Mouse (Mus musculus) right cerebral cortex, adult 18-20 months (tissue): ENCODE data around the gene Miga1.
"Not testable (repeated sequence)": the region's sequence is repeated elsewhere in the genome, so short reads cannot be mapped to it uniquely, and the experiment has no call there.

Experiments used
- DNase-seq: peaks from one replicate; pipeline ENCODE4 v3.0.0; 2022; ENCODE audit warnings: mixed read lengths

Gene Miga1

GRCm38 (mm10) chr3:152321765-152322547 lies 18.3 kb downstream of the Miga1 start:
- DNase-seq: no peak

- DNase-seq: no peak
Measured at GRCm38 (mm10) chr3:152320972-152321645, 19.1 kb downstream of the Miga1 start.

- not testable (repeated sequence) for DNase-seq
Measured at GRCm38 (mm10) chr3:152316447-152317173, 23.6 kb downstream of the Miga1 start.

GRCm38 (mm10) chr3:152315613-152316012 lies 24.6 kb downstream of the Miga1 start:
- peak; percentile 72 for DNase-seq

DNA sequence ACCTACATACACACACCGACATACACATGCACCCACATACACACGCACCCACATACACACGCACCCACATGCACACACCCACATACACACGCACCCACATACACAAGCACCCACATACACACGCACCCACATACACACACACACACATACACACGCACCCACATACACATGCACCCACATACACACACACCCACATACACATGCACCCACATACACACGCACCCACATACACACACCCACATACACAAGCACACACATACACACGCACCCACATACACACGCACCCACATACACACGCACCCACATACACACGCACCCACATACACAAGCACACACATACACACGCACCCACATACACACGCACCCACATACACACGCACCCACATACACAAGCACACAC lies 25.5 kb downstream of the Miga1 start:
- not testable (repeated sequence) for DNase-seq

DNA sequence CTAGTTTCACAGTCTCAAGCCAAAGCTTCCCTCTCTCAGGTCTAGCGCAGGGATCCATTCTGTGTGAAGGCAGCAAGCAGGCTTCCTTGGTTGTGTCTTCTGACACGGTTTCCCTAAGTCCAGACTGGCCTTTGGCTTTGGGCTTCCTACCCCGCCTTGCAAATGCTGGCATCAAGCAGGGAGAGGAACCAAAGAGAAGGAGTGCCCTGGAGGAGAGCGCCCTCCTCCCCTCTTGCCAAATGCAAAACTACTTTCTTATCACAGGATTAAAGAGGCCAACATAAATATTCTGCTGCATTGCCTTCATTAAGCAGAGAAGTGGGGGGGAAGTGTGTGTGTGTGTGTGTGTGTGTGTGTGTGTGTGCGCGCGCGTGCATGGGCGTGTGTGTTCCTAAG lies 31.0 kb downstream of the Miga1 start:
- DNase-seq: no peak

DNA sequence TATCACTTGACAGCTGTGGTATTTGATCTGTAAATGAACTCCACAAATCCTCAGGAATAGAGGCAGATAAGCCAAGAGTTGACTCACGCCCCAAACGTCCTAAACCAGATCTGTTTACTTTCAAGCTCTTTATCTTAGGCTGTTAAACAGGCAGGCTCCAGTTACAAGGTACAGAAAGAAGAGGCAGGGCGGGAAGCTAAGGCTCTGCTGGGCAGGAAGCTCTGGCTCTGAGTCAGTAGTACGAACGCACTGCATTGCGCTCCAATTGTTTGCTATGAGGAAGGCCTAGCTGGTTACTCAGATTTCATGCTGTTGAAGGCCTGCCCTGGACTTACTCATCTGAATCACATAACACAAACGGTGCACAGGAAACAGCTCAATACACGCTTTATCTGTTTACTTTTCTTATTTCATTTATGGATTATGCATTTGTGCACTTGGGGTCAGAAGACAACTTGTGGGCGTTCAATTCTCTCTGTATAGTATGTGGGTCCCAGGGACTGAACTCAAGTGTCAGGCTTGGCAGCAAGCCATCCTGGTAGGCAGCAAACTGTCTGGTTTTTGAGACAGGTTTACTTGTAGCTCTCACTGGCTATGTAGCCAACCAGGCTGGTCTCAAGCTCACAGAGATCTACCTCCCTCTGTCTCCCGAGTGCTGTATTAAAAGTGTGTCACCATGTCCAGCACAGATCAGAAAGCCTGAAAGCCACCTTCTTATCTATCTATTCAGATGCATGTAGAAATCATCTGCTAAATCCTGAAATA lies 31.5 kb downstream of the Miga1 start:
- no peak for DNase-seq

DNA sequence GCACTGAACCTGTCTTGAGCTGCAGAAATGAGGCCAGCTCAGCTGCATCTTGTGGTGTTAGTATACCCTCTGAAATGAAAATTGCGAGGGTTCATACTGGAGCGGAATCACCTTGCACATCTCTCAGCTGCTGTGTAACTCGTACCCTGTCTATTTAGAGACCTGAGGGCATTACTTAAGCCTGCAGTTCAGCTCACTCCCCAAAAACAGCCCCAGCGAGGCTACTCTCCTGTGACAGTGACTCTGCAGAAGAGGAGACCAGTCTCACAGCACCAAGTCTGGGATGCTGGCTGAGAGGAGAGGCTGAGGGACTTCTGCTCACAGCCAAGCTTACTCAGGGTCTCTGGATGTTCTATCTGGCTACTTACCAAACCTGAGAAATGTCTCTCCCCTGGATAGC lies 34.2 kb downstream of the Miga1 start:
- DNase-seq: no peak

GRCm38 (mm10) chr3:152305080-152305479 lies 35.1 kb downstream of the Miga1 start:
- DNase-seq: no peak

DNA sequence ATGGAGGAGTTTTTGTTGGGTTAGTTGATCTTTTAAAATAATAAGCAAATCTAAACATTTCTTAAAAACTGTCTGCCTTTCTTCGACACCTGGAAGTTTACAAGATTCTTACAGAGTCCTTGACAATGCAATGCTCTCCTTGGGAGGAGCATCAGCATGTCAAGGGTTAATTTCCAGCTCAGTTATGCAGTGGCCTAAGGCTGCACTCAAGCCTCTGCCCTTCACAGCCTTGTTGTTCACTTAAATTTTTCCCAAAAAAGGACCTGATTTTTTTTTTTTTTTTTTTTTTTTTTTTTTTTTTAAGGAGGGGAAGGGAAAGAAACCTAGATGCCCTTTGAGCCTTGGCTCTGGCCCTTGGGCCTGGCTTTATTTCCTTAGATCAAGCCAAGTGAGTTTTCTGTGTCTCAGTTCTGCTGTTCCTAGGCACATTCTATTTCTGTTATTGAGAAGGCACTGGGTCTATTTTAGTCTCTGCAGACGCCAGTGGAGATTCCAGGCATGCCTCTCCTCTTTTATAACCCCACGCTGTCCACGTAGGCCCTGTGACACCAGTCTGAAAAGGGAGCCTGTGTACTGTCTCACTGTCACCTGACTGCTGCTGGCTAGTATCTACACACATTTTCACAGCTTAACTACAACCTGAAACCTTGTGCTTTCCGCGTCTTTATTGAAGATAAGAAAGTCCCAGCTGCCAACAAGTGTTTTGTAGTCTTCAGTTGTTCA lies 36.0 kb downstream of the Miga1 start:
- peak; percentile 36 for DNase-seq

DNA sequence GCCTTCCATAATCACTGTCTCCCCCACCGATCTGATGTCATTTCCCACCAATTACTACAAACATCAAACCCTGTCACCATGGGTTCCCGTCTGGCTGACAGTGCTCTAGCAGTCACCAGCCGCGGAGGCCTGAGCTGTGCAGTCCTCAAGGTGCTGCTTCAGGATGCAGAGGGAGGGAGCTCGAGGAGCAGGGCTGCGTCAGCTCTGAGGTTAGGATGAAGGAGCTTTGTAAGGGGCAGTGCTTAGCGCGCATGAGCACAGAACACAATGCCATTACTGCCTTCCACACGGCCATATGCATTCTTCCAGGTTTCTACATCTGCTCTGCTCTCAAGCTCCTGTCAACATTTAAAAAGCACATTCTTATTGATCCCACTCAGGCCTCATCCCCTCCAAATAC lies 37.2 kb downstream of the Miga1 start:
- DNase-seq: no peak

- no peak for DNase-seq
Measured at GRCm38 (mm10) chr3:152300376-152301337, 39.5 kb downstream of the Miga1 start.

DNA sequence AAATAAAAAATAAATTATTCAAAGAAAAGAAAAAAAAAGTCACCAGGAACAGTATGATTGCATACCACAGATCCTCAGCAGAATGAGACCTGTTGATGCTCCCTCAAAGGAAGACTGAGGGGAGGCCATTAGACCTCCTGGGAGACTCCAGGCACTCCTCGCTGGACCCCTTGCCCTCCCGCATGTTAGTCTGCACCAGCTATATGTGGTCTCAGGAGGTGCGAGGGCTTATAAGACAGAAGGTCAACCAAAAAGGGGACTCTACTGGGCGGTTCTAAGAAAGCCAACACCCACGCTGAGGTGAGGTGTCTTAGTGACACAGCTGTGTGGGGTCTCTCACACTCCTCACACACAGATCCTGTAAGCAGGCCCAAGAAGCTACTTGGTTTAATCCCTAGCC lies 44.3 kb downstream of the Miga1 start:
- no peak for DNase-seq

GRCm38 (mm10) chr3:152294400-152294799 lies 45.8 kb downstream of the Miga1 start:
- no peak for DNase-seq

GRCm38 (mm10) chr3:152293530-152294181 lies 46.6 kb downstream of the Miga1 start:
- no peak for DNase-seq

DNA sequence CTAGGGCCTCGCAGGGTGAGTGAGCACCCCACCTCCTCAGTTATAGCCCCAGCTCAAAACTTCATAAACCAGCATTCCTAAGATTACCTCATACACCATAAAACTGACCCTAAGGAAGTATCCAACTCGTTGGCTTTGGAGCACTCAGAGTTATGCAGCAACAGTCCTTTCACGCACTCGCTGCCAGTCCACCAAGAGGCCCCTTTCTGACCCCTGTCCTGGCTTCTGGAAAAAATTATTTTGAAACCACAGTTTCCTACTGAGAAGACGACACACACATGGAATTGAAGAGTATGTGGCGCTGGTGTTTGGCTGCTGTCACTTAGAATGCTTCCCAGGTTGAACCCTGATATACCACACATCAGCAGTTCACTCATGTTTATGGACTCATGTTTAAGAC lies 48.3 kb downstream of the Miga1 start:
- DNase-seq: no peak

DNA sequence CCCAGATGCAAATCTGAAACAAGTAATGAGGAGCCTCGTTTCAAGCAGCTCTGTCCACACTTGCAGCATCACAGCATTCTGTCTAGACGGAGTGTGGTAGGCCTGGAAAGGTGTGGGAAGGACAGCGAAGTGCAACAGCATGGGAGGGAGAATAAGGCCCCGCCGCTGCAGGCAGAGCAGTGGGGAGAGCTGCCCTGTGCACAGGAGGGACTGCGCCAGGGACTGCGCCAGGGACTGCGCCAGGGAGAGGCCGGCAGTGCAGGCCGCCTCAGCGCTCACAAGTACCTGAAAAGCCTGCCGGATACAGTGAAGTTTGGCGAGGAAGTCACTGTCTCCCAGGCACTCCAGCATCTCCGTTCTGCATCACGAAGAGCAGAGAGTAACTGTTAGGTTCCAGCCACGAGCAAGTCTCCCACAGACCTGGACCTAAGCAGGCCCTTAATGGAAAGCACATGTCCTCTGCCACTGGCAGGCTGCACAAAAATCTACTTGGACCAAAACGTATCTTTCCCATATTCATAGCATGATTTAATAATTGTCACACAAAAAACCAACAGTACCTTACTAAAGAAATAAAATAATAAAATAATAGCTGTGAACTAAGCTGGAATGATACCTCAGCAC lies 49.9 kb downstream of the Miga1 start:
- no peak for DNase-seq

DNA sequence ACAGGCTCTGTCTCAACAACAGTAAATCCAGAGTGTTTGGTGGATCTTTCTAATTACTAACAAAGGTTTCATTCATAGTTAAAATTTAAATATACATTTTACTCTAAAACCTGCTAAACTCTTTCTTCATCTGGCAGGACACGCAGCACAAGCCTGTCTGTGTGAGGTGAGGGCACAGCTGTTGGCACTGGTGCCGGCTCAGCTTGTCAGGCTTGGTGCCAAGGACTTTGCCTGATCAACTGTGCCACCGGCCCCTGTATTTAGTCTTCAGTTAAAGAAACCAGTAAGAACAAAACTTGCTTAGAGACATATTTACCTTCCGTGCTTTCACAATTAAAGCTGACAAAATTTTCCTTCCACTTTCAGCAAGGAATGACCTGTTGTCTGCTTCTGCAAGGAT lies 51.5 kb downstream of the Miga1 start:
- DNase-seq: no peak

GRCm38 (mm10) chr3:152288276-152288675 lies 51.9 kb downstream of the Miga1 start:
- DNase-seq: no peak

- no peak for DNase-seq
Measured at GRCm38 (mm10) chr3:152287810-152288209, 52.4 kb downstream of the Miga1 start.
